Mouse (Mus musculus) brain, embryonic 14.5 days (tissue): ENCODE data around the gene Map2.

Experiments
- CTCF ChIP-seq: fragments of 200-500 bp; IDR thresholded peaks from 2 replicates; pipeline ENCODE4 v1.5.1; 2012; ENCODE audit warnings: inconsistent platforms, mild to moderate bottlenecking, moderate library complexity, borderline replicate concordance; ENCODE audit not compliant: insufficient read depth, insufficient read length; ENCODE audit errors: extremely low read depth
- POLR2A ChIP-seq: fragments of 200-500 bp; IDR thresholded peaks from 2 replicates; pipeline ENCODE4 v1.6.1; 2012; ENCODE audit warnings: mild to moderate bottlenecking, inconsistent platforms, borderline replicate concordance; ENCODE audit not compliant: poor library complexity, insufficient read depth, insufficient read length, severe bottlenecking; ENCODE audit errors: extremely low read depth

GRCm38 (mm10) chr1:66148825-66149514, 26.1 kb upstream of the Map2 start:
- TF ChIP-seq POLR2A, result no peak
- no peak for TF ChIP-seq CTCF
